Mouse (Mus musculus) stomach, embryonic 14.5 days (tissue): ENCODE data around the gene Calhm4. TPM values are rescaled to one million over a fixed set of nuclear protein-coding genes. Genes with fewer than 3 reads are reported as not detected.

Source experiments
- ATAC-seq: fragments of 200-750 bp; cut with Nextera tagmentation; 2 replicates; pipeline ENCODE4 v1.8.0; 2017; ENCODE audit warnings: low read depth, moderate TSS enrichment; ENCODE audit not compliant: insufficient number of reproducible peaks, insufficient read depth, low FRiP score
- H3K27ac ChIP-seq: fragments of 300-500 bp; sonication (generic); 2 replicates; pipeline ENCODE4 v1.5.1; 2014; ENCODE audit warnings: mild to moderate bottlenecking, low read length, moderate library complexity, mixed read lengths
- H3K27me3 ChIP-seq: fragments of 300-500 bp; sonication (generic); 2 replicates; pipeline ENCODE4 v1.6.1; 2014; ENCODE audit warnings: low read length, control low read depth, mixed read lengths; ENCODE audit not compliant: control insufficient read depth, insufficient read depth
- H3K36me3 ChIP-seq: fragments of 300-500 bp; sonication (generic); 2 replicates; pipeline ENCODE4 v1.6.1; 2014; ENCODE audit warnings: mild to moderate bottlenecking, control low read depth, low read length, moderate library complexity, mixed read lengths; ENCODE audit not compliant: control insufficient read depth, insufficient read depth
- H3K4me1 ChIP-seq: fragments of 300-500 bp; sonication (generic); 2 replicates; pipeline ENCODE4 v1.6.1; 2014; ENCODE audit warnings: low read length, control low read depth, mixed read lengths; ENCODE audit not compliant: control insufficient read depth, insufficient read depth
- H3K4me2 ChIP-seq: fragments of 300-500 bp; sonication (generic); replicated peaks from 2 replicates; pipeline ENCODE4 v1.6.1; 2014; ENCODE audit warnings: low read depth, low read length, control low read depth
- H3K4me3 ChIP-seq: fragments of 300-500 bp; sonication (generic); 2 replicates; pipeline ENCODE4 v1.5.1; 2014; ENCODE audit warnings: low read depth, low read length, control low read depth
- H3K9ac ChIP-seq: fragments of 300-500 bp; sonication (generic); replicated peaks from 2 replicates; pipeline ENCODE4 v1.6.1; 2014; ENCODE audit warnings: low read depth, mild to moderate bottlenecking, control low read depth, low read length, moderate library complexity, mixed read lengths
- H3K9me3 ChIP-seq: fragments of 300-500 bp; sonication (generic); 2 replicates; pipeline ENCODE4 v1.6.1; 2016; ENCODE audit warnings: low read depth, low read length, control low read depth; ENCODE audit not compliant: control insufficient read depth
- WGBS: fragments of 180-500 bp; shearing (Covaris S2); extraction: QIAGEN DNeasy Blood & Tissue Kit; methylation state at CpG from one replicate; pipeline ENCODE4 v1.1.7; 2014; 5-methylcytosine and 5-hydroxymethylcytosine counted together
- polyA plus RNA-seq: library from polyadenylated mRNA; unstranded; fragments of >200 nt; fragmentation: Nextera tagmentation; extraction: Ambion mirVana; gene quantifications from 2 replicates; pipeline ENCODE4 v1.2.1, GENCODE M21; 2014

Gene Calhm4
- polyA plus RNA-seq: not detected in 2 replicates

- no peak within 1 kb of the TSS for H3K27ac ChIP-seq
- WGBS: 85% methylated on average over 5 of the region's 5 CpGs
- no peak for ATAC-seq
Measured at GRCm38 (mm10) chr10:34044210-34044609, at the start of gene Calhm4. TSS of gene Calhm4 (minus strand) at chr10:34044310.

DNA sequence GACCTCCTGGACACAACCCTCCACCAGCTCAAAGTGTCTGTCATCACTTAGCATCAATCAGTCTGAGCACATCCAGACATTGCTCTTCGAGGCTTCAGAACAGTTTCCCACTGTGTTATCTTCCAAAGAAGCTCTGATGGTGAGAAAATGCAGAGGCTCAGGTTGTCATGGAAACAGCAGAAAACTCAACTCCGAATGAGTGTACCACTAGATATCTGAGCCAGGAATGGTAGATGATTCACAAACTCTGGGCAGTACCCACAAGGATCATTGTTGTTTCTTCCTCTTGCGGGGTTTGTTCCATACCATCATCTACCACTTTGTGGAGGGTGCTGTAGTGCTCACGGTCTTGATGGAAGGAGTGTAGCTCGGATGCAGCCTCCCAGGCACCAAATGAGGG lies 47.8 kb upstream of the Calhm4 start:
- no peak overlapping the region for H3K9ac ChIP-seq
- no peak overlapping the region for H3K4me3 ChIP-seq
- no peak for ATAC-seq
- no peaks in the 10 kb centered on the region for H3K4me1 ChIP-seq
- WGBS: 61% methylated on average over 5 of the region's 5 CpGs
- H3K9me3 ChIP-seq: no peaks in the 10 kb centered on the region
- no peaks in the 10 kb centered on the region for H3K27me3 ChIP-seq
- no peaks in the 10 kb centered on the region for H3K36me3 ChIP-seq
- H3K27ac ChIP-seq: no peak overlapping the region
- H3K4me2 ChIP-seq: no peak overlapping the region

More at GRCm38 (mm10) chr10:34044210-34044609, at the start of gene Calhm4:
- H3K4me1 ChIP-seq: no peaks in the 10 kb centered on the region
- no peak within 1 kb of the TSS for H3K4me3 ChIP-seq
- no peak within 1 kb of the TSS for H3K9ac ChIP-seq
- no peak within 1 kb of the TSS for H3K4me2 ChIP-seq
- no peaks in the 10 kb centered on the region for H3K36me3 ChIP-seq
- H3K9me3 ChIP-seq: no peaks in the 10 kb centered on the region
- H3K27me3 ChIP-seq: no peaks in the 10 kb centered on the region

DNA sequence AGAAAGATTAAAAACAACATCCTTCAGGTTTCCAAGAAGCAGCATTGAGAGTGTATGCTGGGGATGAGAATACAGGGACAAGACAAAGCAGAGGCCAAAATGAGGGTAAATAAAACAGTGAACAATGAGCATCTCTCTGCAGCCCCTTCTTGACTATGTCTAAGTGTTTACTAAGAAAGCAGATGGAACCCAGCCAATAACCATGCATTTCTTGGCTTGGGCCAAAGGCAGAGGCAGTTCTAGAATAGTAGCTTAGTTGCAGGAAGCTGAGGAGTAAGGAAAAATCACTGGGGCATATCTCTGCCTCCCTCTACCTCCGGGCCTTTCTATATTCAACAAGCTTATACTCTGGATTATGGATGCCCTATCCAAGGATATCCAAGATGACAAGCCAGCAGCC lies 46.4 kb upstream of the Calhm4 start:
- no peak for ATAC-seq
- Histone ChIP-seq H3K4me1 (no peaks in the 10 kb centered on the region), H3K36me3 (no peaks in the 10 kb centered on the region), H3K4me2 (no peak overlapping the region), H3K27ac (no peak overlapping the region), H3K9ac (no peak overlapping the region), H3K9me3 (no peaks in the 10 kb centered on the region), H3K27me3 (no peaks in the 10 kb centered on the region), H3K4me3 (no peak overlapping the region)
- WGBS: 90% methylated on average over 1 of the region's 1 CpGs

GRCm38 (mm10) chr10:34089517-34089916 lies 45.4 kb upstream of the Calhm4 start:
- Histone ChIP-seq H3K4me1 (no peaks in the 10 kb centered on the region), H3K4me2 (no peak overlapping the region), H3K27ac (no peak overlapping the region), H3K4me3 (no peak overlapping the region), H3K9ac (no peak overlapping the region), H3K27me3 (no peaks in the 10 kb centered on the region), H3K36me3 (no peaks in the 10 kb centered on the region), H3K9me3 (no peaks in the 10 kb centered on the region)
- WGBS: 66% methylated on average over 3 of the region's 3 CpGs
- no peak for ATAC-seq

GRCm38 (mm10) chr10:34088515-34088914 lies 44.4 kb upstream of the Calhm4 start:
- Histone ChIP-seq H3K4me2 (no peak overlapping the region), H3K9ac (no peak overlapping the region), H3K4me1 (no peaks in the 10 kb centered on the region), H3K27me3 (no peaks in the 10 kb centered on the region), H3K27ac (no peak overlapping the region), H3K4me3 (no peak overlapping the region), H3K36me3 (no peaks in the 10 kb centered on the region), H3K9me3 (no peaks in the 10 kb centered on the region)
- no peak for ATAC-seq
- 83% methylated on average over 2 of the region's 2 CpGs for WGBS

DNA sequence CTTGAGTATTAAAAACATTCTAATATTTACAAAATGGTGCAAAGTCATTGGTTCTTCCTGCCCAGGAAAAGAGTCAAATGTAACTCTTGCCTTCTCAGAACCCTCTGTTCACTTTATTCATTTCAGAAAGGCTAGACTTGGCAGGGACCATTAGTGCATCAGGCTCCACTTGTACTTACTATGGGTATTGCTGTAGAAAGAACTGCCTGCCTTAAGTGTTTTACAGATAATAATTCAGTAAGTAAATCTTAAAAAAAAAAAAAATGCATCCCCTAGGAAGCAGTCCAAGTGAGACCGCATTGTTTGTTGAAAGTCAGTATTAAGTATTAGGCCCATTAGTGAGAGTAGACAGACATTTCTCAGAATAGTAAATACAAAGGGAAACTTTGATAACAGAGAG lies 42.4 kb upstream of the Calhm4 start:
- H3K36me3 ChIP-seq: no peaks in the 10 kb centered on the region
- H3K4me1 ChIP-seq: no peaks in the 10 kb centered on the region
- no peak overlapping the region for H3K4me2 ChIP-seq
- no peaks in the 10 kb centered on the region for H3K9me3 ChIP-seq
- 75% methylated on average over 1 of the region's 1 CpGs for WGBS
- H3K4me3 ChIP-seq: no peak overlapping the region
- H3K9ac ChIP-seq: no peak overlapping the region
- no peak overlapping the region for H3K27ac ChIP-seq
- no peaks in the 10 kb centered on the region for H3K27me3 ChIP-seq
- no peak for ATAC-seq

GRCm38 (mm10) chr10:34074522-34075200 lies 30.6 kb upstream of the Calhm4 start:
- H3K4me3 ChIP-seq: no peak overlapping the region
- ATAC-seq: no peak
- no peak overlapping the region for H3K27ac ChIP-seq
- no peak overlapping the region for H3K9ac ChIP-seq
- 78% methylated on average over 5 of the region's 5 CpGs for WGBS
- no peaks in the 10 kb centered on the region for H3K4me1 ChIP-seq
- H3K27me3 ChIP-seq: no peaks in the 10 kb centered on the region
- no peaks in the 10 kb centered on the region for H3K36me3 ChIP-seq
- H3K4me2 ChIP-seq: no peak overlapping the region
- no peaks in the 10 kb centered on the region for H3K9me3 ChIP-seq

- Histone ChIP-seq H3K36me3 (no peaks in the 10 kb centered on the region), H3K27me3 (no peaks in the 10 kb centered on the region), H3K27ac (no peak overlapping the region), H3K4me2 (no peak overlapping the region), H3K9me3 (no peaks in the 10 kb centered on the region), H3K4me3 (no peak overlapping the region), H3K4me1 (no peaks in the 10 kb centered on the region), H3K9ac (no peak overlapping the region)
- ATAC-seq: no peak
- WGBS: 40% methylated on average over 2 of the region's 2 CpGs
Measured at GRCm38 (mm10) chr10:34071650-34072049, 27.5 kb upstream of the Calhm4 start.

DNA sequence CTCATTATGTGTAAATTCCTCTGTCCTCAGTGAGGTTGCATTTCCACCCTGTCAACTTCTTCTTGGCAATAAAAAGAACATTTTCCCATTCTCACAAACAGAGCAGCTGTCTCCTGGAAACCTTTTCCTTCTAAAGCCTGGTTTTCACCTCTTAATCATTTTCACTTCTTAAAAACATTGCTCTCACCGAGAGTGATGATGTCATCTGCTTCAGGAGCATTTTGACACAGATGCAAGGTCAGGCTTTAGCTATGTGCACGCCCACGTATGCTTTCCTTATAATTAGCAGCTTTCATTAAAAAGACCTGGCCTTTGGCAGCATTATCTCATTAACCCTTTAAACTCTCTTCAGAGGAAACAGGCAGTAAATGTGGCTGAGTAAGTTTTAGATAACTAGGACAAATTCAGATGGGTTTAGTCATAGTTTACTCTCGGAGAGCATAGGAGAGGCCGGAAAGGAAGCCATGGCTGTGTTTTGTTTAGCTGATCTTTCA lies 26.9 kb upstream of the Calhm4 start:
- H3K9me3 ChIP-seq: no peaks in the 10 kb centered on the region
- H3K36me3 ChIP-seq: no peaks in the 10 kb centered on the region
- H3K27me3 ChIP-seq: no peaks in the 10 kb centered on the region
- H3K27ac ChIP-seq: no peak overlapping the region
- H3K9ac ChIP-seq: no peak overlapping the region
- no peak overlapping the region for H3K4me2 ChIP-seq
- H3K4me1 ChIP-seq: no peaks in the 10 kb centered on the region
- 23% methylated on average over 5 of the region's 5 CpGs for WGBS
- no peak for ATAC-seq
- H3K4me3 ChIP-seq: no peak overlapping the region
